Mouse (Mus musculus) brain, embryonic 18.5 days (tissue): ENCODE measurements at regions not wholly inside any gene's neighbourhood (a gene's known extent, or its start where the extent isn't known, plus 50 kb on each side); places are given as distances from the start of the nearest gene placed in this dataset.

Experiments
- DNase-seq: peaks from one replicate; pipeline ENCODE4 v3.0.0-alpha.2; 2012; ENCODE audit warnings: low read depth, low spot score

DNA sequence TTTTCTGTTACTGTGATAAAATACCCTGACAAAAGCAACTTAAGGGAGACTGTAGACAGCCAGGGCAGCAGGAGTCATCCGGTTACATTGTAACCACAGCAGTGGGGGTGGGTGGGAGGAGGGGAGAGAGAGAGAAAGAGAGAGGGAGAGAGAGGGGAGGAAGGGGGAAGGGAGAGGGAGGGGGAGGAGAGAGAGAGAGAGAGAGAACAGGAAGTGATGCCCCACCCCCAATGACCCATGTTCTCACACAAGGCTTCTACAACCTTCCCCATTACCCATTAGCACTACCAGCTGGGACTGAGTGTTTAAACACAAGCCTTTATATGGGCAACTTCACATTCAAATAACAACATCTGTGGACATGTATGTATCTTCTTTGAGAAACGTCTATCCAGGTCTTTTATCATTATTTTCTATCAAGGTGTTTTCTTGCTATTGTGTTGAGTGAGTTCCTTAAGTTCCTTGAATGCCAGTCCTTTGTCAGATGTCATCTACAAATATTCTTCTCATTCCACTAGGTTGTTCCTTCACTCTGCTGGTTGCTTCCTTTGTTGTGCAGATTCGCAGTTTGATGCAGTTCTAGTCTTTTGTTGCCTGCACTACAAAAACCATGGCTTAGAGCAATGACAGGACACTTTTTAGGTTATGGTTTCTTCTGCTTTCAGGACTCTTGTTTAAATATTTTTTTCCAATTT is 274.7 kb upstream of the Ddx18 start:
- DNase-seq: no peak

DNA sequence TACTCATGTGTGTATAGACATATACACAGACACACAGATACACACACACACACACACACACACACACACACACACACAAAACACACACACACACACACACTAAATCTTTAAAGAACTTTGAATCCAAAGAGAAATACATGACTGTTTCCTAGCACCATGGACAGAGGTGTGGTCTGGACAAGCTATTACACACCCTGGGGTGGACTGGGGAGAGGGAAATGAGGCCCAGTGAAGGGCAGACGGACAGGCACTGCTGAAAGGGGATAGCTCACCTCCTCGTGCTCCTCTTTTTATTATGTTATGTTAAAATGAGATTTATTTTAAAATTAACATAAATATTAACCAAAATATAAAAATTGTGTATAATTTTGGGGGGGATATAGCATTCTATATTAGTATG is 265.8 kb upstream of the Ddx18 start:
- no peak for DNase-seq

DNA sequence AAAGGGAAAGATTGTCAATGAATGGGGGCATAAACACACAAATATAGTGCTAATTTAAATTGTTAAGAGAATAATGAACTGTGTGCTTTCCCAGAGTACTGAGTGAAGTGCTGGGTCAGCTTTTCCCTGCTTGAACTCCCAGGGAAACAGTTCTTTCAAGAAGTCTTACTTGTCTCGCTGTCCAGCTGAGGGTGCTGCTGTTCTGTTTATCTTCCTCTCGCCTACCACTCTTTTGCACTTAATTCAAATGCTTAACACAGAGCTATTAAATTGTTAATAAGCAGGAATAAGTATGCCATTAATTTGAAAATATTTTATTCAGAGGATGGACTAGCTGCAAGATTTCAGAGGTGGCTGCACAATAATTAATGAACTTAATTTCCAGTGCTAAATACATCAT is 262.5 kb upstream of the Ddx18 start:
- DNase-seq: no peak

DNA sequence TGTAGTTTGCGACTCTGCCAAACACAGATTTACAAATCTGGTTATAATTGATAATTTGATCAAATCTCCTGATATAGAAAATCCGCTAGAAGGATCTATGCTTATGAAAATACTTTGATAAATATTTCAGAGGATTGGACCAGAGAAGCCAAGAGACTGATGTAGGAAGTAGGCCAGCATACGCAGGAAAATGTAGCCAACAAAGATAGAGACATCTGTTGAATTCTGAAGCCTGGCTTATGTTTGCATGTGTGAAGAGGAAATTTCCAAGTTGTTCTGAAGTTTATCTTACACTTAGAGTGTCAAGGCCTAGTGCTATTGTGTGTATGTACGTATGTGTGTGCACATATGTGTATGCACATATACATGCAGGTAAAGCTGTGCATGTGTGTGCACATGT is 255.2 kb upstream of the Ddx18 start:
- DNase-seq: peak; percentile 32

DNA sequence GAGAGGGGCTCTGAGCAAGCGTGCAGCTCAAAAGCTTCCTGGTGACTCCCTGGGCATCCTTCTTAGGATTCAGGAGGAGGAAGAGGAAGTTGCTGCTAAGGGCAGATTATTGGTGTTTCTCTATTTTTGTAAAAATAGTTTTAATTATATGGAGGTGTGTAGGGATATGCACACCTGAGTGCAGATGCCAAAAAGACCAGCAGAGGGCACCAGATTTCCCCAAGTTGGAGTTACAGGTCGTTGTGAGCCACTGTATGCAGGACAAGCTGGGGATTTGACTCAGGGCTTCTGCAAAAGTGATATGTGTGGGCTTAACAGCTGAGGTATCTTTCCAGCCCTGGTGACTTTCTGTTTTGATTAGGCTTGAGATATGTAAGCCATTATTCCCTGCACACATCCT is 235.5 kb upstream of the Ddx18 start:
- DNase-seq: no peak

DNA sequence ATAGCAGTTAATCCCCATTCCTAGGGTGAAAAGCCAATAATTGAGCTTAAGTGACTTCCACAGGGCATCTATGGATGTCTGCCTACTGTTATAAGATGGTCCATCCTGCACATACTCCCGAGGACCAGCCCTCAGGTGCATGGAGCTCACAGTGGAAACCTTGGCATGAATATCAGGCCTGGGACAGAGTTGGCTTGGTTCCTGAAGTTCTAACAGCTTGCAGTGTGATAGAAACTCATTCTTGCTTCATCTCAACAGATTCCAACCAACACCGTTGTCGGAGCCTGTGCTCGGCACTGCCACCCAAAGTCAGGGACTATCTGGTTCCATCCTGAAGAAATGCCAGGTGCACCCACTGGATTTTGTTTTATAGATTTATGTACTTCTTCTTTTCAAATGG is 234.7 kb upstream of the Ddx18 start:
- DNase-seq: no peak

DNA sequence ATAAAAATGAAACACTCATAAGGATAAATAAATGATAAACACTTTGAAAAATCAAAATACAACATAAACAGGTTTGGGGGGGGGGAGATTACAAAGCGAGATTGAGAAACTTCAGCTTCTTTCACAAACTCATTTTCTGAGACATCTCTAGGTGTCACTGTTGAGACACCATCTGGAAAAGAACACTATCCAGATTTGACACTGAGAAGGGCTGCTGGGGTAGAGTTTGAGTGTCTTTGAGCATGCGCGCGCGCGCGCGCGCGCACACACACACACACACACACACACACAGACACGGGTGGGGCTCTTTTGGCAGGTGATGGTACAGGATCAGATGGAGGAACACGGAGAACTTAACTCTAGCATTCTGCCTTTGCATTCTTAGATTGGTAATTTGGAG is 230.7 kb upstream of the Ddx18 start:
- DNase-seq: no peak

DNA sequence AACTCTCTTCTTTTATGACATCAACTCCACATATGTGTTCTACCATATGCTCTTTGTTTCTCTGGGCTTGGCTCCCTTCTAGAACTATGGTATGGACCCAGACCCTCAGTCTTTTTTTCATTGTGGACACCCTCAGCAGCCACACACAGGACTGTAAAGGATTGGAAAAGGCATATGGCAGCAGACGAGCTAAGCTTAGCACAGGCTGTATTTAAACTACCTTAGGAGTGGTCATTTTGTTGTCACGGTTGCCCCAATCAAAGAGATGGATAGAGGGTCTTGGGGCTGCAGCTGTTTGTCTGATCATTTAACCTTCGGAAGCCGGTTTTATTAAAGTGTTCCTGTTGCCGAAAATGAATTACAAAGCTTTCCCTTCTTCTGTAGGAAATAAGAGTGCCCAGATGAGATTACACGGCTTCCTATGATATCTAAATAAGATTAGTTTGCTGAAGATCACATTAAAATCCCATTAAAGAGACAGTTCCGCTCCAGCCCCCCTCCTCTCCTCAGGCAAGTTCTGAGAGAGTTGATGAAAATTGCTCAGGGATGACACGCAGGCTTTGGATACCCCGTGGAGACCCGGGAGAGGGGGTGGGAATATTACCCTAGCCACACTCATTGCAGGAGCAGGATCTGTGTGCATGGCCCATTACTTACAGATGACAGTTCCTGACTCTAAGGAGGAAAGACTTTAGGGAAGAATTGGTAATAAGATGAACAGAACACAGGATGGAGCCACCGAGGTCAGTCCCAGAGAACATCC is 227.4 kb upstream of the Ddx18 start:
- DNase-seq: no peak

DNA sequence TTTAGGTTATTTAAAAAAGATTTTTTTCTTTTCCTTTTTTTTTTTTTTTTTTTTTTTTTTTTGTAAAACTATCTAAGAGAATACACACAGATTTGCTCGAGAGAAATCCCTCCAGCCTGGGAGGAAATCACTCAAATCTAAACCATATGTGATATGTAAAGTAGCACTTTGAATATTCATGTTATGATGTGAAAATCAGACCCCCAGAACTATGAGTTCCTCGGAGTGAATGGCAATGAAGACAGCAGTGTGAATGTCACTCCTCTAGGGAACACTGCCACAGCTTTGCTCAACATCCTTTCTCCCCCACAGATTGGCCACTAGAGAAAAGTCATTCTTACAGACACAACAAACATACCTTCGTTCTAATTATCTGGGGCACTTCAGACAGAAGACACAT is 217.8 kb upstream of the Ddx18 start:
- DNase-seq: peak; percentile 42

DNA sequence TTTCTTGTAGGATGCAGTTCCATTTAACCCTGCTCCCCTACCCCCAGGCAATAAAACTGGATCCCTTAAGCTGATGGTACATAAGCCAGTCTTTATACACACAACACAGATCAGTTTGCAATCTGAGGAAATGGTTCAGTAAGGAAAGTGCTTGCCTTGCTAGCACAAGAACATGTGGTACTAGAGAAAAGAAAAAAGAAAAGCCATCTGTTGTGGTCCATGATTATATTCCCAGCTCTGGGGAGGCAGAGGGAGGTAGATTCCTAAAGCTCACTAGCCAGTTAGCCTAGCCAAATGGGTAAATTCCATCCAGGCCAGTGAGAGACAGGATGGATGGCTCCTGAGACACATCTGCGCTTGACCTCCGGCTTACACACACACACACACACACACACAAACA is 206.2 kb upstream of the Ddx18 start:
- DNase-seq: no peak

DNA sequence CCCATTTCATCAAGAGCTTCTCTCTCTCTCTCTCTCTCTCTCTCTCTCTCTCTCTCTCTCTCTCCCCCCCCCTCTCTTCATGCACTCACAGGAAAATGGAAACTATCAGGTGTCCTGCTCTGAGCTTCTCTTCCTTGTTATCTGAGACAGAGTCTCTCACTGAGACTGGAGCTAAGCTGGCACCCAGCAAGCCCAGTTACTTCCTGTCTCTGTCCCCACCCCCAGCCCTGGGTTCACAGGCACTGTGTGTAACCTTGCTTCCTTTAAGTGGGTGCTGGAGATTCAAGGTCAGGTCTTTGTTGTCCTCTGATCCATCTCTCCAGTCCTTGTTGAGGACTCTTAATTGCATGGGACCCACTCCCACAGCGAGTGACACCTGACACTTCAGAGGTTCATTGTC is 203.7 kb upstream of the Ddx18 start:
- DNase-seq: no peak

DNA sequence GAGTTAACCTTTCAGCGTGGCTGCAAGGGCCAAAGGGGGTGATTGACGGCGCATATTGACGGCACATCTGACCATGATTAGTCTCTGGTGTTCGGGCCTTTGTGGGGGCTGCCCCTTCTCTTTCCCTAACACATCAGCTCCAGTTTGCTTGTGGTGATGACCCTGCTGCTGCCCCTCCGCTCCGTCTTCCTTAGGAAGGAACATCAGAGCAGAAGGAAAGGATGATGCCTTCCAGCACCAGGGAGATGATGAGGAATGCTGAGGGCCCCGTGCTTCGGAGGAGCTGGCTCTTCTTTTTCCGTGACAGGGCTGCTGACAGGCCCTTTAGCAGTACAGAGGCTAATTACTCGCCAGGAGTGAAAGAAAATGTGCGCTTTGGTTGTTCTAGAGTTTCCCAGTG is 203.1 kb upstream of the Ddx18 start:
- DNase-seq: no peak

DNA sequence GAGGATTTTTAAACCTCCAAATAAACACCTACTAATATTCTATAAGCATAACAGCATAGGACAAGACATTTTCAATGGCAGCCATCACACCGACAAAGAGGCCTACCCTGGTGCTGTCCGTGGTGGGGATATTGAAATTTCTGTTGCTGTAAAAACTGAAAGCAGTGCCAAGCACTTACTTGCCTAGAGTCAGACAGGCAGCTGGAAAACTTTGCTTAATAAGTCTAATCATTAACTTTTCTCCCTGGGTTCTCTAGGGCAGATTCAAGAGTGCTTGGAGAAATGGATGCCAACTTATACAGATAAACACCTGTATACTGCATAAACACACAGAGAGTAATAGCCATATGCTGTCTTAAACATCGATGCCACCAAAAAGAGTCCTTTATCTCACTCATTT is 192.3 kb upstream of the Ddx18 start:
- DNase-seq: no peak

DNA sequence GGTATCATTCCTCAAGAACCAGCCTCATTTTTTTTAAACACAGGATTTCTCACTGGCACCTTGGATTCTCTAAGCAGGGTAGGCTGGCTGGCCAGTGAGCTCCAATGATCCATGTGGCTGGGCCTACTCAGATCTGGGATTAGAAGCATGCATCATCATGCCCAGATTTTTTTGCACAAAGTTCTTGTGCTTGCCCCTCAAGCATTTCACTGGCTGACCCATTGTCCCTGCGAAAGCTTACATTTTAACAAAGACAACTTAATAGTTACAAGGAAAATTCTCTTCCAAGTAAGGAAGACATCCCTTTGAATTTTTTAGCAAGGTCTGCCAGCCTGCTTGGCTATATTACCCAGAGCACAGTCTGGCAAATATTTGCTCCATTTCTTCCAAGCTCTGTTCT is 177.4 kb upstream of the Ddx18 start:
- DNase-seq: no peak

DNA sequence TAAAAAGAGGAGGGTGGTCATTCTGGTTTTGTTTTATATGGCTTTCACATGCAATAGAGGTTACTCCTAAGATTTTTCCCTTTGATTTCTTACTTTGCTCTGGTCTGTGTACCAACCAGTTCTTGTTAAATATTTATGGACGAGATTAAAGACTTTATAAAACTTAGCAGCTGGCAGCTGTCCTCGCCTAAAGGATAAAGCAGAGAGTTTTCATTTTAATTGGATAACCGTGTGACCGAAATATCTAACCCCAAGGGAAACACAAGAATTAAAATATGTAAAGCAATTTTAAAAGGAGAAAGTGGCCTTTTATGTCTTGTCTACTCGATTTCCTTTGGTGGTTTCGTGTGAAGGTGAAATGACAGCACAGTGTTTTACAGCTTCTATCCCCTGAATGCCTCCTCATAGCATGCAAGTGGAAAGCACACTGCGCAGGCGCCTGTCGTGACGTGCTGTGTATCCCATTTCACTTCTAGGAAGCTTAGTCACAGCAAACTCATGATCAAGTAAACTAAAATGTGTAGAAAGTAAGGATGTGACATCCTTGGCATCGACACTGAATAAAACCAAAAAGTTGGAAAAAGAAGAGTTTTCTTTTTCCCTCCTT is 167.4 kb upstream of the Ddx18 start:
- DNase-seq: peak; percentile 4

DNA sequence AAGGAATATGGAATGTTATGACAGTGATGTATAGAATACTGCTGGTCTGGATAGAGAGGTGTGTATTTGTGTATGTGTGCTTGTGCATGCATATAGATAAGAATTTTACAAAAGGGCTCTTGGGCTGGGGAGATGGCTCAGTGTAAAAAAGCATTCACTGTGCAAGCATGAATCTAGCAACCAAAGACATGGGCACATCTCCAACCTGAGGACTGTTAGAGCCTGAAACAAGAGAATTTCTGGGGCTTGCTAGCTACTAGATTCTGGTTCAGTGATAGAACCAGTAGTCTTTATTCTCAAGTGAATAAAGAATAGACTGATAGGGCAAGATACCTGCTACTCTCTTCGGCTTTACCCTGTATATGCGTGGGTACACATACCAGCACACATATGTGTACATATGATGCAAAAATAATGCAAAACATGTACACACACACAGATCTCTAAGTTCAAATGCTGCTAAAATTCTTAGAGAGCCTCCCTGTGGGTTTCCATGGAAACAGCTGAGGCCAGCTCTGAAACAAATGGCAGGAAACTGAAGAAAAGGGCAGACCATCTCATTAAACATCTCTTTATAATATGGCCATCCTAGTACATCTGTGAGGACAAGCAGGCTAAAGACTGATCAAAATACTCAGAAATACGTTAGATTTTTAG is 166.8 kb upstream of the Ddx18 start:
- peak; percentile 12 for DNase-seq

DNA sequence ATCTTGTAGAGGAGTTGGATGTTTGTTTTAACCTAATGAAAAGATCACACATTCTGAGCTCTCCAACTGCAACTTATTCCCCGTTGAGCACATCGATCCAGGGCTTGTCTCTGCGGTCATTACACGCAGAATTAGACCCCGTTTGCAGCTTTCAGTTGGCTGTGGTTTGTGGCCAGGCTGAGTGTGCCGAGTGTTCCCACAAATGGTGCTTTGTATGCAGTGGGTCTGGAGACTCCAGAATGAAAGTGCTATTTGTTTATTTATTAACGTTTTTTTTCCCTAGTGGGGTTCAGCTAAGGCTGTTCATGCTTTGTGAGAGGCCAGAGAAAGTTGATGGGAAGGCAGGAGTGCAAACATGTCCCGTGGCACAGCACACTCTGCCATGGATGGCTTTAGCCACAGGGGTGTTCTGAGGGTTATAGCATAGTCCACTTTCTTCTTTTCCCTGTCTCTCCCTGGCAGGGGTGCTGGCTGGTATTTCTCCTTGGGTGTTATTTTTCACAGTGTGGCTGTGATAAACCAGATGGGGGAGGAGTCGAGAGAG is 141.6 kb upstream of the Ddx18 start:
- DNase-seq: no peak

DNA sequence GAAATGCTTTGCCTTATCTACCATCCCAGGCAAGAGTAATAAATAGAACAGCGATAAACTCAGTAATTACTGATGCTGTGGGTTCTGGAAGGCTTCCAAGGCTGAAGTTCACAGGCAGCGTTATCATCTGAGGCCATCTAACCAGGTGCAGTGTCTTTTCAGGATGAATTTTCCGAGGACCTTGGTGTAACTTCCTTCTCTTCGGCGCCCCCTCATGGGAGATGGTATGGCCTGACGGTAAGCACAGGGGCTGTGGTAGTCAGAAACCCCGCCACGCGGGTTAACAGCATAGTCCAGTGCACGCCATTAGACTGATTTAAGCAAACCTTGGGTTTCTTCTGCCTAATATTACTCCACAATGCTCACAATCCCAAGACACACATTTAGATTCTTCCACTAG is 140.5 kb upstream of the Ddx18 start:
- no peak for DNase-seq

DNA sequence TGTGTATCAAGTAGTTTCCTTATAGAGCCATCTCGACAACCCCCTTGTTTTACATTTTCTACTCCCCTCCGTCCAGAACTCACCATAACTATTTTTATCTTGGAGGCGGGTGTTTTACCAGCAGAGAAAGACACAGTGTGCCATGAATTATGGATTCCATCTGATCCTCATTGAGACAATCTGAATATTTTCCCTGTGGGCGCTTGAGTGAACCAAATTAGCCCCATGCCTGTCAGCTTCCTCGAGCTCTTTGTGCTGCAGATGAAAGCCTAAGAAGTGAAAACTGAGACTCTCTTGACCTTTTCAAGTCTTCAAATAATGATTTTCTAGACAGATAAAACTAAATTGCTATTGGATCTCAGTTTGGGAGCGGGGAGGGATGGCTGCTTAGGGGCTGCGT is 134.0 kb upstream of the Ddx18 start:
- DNase-seq: no peak

DNA sequence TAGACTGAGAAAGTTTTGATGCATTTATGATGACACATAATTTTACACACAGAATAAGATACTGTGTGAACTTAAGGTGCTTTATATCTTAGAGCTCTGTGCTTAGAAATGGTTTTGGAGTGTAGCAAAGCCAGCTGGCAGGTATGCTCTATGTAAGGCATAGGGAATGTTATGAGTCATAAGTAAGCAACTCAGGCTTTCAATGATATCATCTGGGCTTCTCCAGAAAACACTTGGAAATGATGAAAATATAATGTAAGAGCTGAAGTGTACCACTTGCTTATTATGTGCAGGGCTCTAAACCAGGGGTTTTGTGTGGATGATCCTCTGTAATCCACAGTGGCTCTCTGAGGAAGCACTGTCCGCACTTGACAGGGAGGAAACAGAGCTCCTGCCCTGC is 86.1 kb upstream of the Ddx18 start:
- DNase-seq: no peak

DNA sequence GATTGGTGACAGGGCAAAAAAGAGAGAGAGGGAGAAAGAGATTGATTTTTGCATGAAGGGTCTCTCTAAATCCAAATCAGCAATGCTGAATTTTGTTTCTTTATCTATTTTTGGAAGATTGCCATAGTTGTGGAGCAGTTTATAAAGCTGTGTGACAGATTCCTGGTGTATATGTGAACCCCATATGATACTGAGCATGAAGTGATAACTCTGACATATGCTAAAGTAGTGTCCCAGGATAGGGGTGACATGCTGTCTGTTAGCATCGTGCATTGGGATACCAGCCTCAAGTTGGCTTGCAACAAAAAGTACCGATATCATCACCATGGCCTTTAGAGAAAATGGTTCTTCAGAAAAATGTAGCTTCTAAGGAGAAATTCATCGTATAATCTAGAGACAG is 82.3 kb upstream of the Ddx18 start:
- DNase-seq: no peak

DNA sequence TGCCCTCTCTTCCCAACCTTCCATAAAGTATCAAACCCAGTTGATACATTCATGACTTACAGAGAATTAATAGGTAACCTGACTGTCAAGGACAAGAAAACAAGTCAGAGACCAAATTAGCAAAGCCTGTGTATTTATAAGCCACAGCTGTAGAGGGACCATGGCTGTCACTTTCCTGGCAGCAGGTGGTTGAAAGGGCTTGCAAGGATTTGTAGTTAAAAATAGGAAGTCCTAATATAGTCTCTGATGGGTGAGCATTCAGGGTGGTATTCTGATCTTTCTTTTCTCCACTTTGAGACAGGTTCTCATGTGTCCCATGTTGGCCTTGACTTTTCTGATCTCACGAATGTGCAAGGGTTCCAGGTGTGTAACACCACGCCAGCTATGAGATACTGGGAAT is 63.7 kb upstream of the Ddx18 start:
- no peak for DNase-seq
